Mouse (Mus musculus): ENCODE results near the gene Amdhd1.
A peak's percentile ranks its signal among the peaks of the same experiment; 100 is the strongest.

Gene Amdhd1

GRCm38 (mm10) chr10:93540431-93541210, 788 bp upstream of the Amdhd1 start, which contains the start of gene Ccdc38:
Gene Ccdc38, plus strand, starts transcription at chr10:93540632.
- DNase-seq (ENCODE audit: extremely low read depth, low read depth) = no peak

- DNase-seq (ENCODE audit: extremely low read depth, low read depth) = no peak
Measured at GRCm38 (mm10) chr10:93538818-93539217, 1.0 kb downstream of the Amdhd1 start.

GRCm38 (mm10) chr10:93538287-93538686, 1.5 kb downstream of the Amdhd1 start:
- no peak for DNase-seq (ENCODE audit: extremely low read depth, low read depth)

GRCm38 (mm10) chr10:93525329-93525728, 14.5 kb downstream of the Amdhd1 start:
- no peak for DNase-seq (ENCODE audit: extremely low read depth, low read depth)

- DNase-seq (ENCODE audit: extremely low read depth, low read depth) = no peak
Measured at GRCm38 (mm10) chr10:93520994-93521393, 18.8 kb downstream of the Amdhd1 start.

GRCm38 (mm10) chr10:93519756-93520155, 20.1 kb downstream of the Amdhd1 start:
- no peak for DNase-seq (ENCODE audit: extremely low read depth, low read depth)

- no peak for DNase-seq (ENCODE audit: extremely low read depth, low read depth)
Measured at GRCm38 (mm10) chr10:93519159-93519558, 20.7 kb downstream of the Amdhd1 start.

GRCm38 (mm10) chr10:93518620-93519019, 21.2 kb downstream of the Amdhd1 start:
- no peak for DNase-seq (ENCODE audit: extremely low read depth, low read depth)

- no peak for DNase-seq (ENCODE audit: extremely low read depth, low read depth)
Measured at GRCm38 (mm10) chr10:93518186-93518585, 21.6 kb downstream of the Amdhd1 start.

GRCm38 (mm10) chr10:93517754-93518153, 22.1 kb downstream of the Amdhd1 start:
- no peak for DNase-seq (ENCODE audit: extremely low read depth, low read depth)

GRCm38 (mm10) chr10:93515927-93516326, 23.9 kb downstream of the Amdhd1 start:
- DNase-seq (ENCODE audit: extremely low read depth, low read depth) = no peak

- DNase-seq (ENCODE audit: extremely low read depth, low read depth) = peak; percentile 64
Measured at GRCm38 (mm10) chr10:93515419-93515818, 24.4 kb downstream of the Amdhd1 start.

GRCm38 (mm10) chr10:93509532-93510153, 30.2 kb downstream of the Amdhd1 start:
- no peak for DNase-seq (ENCODE audit: extremely low read depth, low read depth)

- DNase-seq (ENCODE audit: extremely low read depth, low read depth) = no peak
Measured at GRCm38 (mm10) chr10:93508383-93508970, 31.4 kb downstream of the Amdhd1 start.

- no peak for DNase-seq (ENCODE audit: extremely low read depth, low read depth)
Measured at GRCm38 (mm10) chr10:93501346-93501745, 38.5 kb downstream of the Amdhd1 start.

GRCm38 (mm10) chr10:93500864-93501263, 39.0 kb downstream of the Amdhd1 start:
- no peak for DNase-seq (ENCODE audit: extremely low read depth, low read depth)

- DNase-seq (ENCODE audit: extremely low read depth, low read depth) = no peak
Measured at GRCm38 (mm10) chr10:93490451-93490850, 49.4 kb downstream of the Amdhd1 start.

- no peak for DNase-seq (ENCODE audit: extremely low read depth, low read depth)
Measured at GRCm38 (mm10) chr10:93488828-93489226, 51.0 kb downstream of the Amdhd1 start.

GRCm38 (mm10) chr10:93488066-93488827, 51.6 kb downstream of the Amdhd1 start, which contains the start of gene Hal:
Gene Hal, plus strand, starts transcription at chr10:93488768.
- no peak for DNase-seq (ENCODE audit: extremely low read depth, low read depth)

GRCm38 (mm10) chr10:93486622-93487021, 53.2 kb downstream of the Amdhd1 start:
- DNase-seq (ENCODE audit: extremely low read depth, low read depth) = peak; percentile 13

- no peak for DNase-seq (ENCODE audit: extremely low read depth, low read depth)
Measured at GRCm38 (mm10) chr10:93485055-93485691, 54.7 kb downstream of the Amdhd1 start.
